Mouse (Mus musculus) heart, adult 8-10 months (tissue): Measurements from ENCODE around the gene Rpl36al. TPM values are rescaled to one million over a fixed set of nuclear protein-coding genes. Genes with fewer than 3 reads are reported as not detected.

Source experiments
- DNase-seq: peaks from one replicate; pipeline ENCODE4 v3.0.0; 2022; ENCODE audit warnings: low spot score
- total RNA-seq, 4 experiments: library from RNA; stranded (reverse); gene quantifications; 2 replicates each; pipeline ENCODE4 v1.2.4; 2022

Gene Rpl36al
- 100 to 1,000 TPM; 194 to 232 (median 216) TPM for total RNA-seq

GRCm38 (mm10) chr12:69183583-69184308 is at the start of gene Rpl36al, which contains the start of gene Mgat2:
TSS of gene Rpl36al (minus strand) at chr12:69184083.
TSS of gene Mgat2 (plus strand) at chr12:69184157.
- DNase-seq = peak; percentile 97

GRCm38 (mm10) chr12:69229251-69229650 is 45.4 kb upstream of the Rpl36al start:
- no peak for DNase-seq

GRCm38 (mm10) chr12:69227776-69228466 is 44.0 kb upstream of the Rpl36al start, which contains the start of gene Pole2:
TSS of gene Pole2 (minus strand) at chr12:69228195.
- peak; percentile 90 for DNase-seq

GRCm38 (mm10) chr12:69220613-69221277 is 36.9 kb upstream of the Rpl36al start:
- DNase-seq = no peak

GRCm38 (mm10) chr12:69216587-69216986 is 32.7 kb upstream of the Rpl36al start:
- DNase-seq = no peak

DNA sequence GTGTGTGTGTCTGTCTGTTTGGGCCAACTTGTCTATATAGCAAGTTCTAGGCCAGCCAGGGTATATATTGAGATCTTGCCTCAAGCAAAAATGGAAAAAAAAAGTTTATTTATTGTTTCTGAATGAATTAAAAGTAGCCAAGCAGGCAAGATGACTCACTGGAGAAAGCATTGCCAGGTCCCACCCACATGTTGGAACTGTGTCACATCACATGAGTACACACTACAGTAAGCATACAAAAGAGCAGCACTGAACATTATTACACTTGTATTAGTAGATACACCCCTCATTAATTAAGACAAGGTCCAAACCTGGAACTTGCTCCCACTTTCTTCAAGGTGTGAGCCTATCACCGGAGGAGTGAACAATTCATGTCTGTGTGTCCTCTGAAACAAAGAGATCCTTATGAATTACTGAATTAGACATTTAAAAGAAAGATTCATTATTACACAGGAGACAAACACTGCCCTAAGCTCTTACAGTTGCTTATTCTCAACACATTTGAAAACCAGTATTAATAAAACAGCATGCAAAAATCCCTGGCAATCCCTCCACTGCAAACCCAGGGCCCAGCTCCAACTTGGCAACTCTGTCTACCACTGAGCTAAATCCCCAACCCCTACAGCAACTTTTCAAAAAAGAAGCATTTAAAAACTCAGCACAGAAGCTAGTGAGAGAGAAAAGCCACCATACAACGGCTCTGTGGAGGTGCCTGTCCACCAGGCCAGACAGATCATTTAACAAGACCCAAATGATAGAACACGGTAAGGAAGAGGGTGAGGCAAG is 31.3 kb upstream of the Rpl36al start:
- DNase-seq = peak; percentile 74

- no peak for DNase-seq
Measured at GRCm38 (mm10) chr12:69214393-69214792, 30.5 kb upstream of the Rpl36al start.

GRCm38 (mm10) chr12:69213186-69213777 is 29.4 kb upstream of the Rpl36al start:
- DNase-seq = no peak

- no peak for DNase-seq
Measured at GRCm38 (mm10) chr12:69211057-69211456, 27.2 kb upstream of the Rpl36al start.

DNA sequence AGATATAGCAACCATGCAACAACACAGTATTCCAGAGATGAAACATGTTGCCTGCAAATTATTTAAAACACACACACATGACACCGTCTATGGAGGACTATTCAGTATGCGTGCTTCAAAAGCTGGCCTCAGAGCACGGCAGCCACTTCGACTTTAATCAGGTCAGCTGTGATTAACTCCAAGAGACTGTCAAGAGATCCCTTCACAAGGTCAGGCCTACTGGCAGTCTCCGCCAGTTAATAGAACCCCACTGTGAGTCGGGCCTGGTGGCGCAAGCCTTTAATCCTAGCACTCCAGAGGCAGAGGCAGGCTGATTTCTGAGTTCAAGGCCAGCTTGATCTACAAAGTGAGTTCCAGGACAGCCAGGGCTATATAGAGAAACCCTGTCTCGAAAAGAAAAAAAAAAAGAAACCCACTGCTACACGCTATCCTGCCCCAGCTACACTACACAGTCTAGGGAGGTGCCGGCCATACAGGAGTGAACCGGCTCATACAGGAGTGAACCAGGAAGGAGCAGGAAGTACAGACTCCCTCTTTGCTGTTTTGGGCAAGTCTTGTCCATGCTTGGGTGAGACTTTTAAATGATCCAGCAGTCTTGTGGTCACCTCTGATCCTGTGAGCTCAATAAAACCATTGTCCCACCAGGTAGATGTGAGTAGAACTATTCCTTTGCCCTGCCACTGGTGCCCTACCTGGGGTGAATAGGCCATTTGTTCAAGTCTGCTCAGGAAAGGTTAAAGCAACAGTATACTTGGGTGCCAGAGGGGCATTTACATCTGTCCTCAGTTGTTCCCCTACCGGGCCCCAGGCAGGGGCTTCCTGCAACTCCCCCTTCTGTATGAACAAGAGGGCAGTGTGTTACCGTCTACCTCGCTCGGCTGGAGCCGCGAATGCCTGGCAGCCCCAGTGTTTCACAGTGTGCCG is 26.4 kb upstream of the Rpl36al start:
- DNase-seq = no peak

- DNase-seq = no peak
Measured at GRCm38 (mm10) chr12:69208520-69208919, 24.6 kb upstream of the Rpl36al start.

DNA sequence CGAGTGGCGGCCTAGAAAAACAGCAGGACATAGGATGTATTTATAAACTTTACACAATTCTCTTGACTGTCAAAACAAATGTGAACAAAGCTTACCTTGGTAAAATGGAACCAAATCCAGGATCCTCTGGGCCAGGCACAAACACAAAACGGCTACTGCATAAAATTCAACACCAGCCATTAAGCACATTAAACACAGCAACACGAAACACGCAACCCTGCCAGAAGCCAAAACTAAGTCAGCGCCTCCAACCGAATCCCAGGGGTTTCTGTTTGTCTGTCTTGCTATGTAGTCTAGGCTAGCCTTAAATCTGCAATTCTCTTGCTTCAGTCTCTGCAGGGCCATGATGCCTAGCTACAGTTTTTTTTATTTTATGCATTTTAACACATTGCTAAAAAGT is 24.0 kb upstream of the Rpl36al start:
- no peak for DNase-seq

GRCm38 (mm10) chr12:69207396-69207795 is 23.5 kb upstream of the Rpl36al start:
- no peak for DNase-seq

DNA sequence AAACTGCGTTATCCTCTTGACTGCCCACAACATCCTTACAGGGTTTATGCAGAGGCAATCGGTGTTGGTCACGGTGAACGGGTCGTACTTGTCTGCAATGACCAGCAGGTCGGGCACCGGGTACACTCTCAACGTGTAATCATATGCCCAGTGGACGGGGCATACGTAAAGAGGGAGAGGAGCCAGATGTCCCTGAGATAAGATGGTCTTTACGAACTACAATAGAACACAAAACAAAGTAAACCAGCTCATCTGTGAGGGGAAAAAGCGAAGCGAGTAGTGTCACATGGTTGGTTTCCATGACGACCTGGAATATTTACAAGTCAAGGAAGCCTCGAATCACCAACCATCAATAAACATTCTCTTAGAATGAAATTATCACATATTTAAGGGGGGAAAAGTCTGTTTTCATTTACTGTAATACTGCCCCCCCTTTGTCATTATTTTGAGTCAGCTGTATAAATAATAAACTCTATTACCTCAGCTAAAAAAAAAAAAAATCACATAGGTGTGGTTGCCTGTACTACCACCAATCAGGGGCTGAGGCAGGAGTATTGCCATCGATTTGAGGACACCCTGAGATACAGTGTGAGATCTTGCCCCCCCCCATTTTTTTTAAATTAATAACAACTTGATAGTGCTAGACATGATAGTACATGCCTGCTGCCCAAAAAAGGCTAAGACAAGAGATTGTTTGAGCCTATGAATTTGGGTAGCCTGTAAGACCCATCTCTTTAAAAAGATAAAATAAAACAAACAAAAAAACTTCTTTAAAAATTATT is 20.4 kb upstream of the Rpl36al start, which contains the start of gene Gm49384:
Gm49384 (minus strand) TSS at position 216 of the 782 bp plus-strand sequence.
- no peak for DNase-seq

GRCm38 (mm10) chr12:69198985-69199384 is 15.1 kb upstream of the Rpl36al start:
- DNase-seq = no peak

DNA sequence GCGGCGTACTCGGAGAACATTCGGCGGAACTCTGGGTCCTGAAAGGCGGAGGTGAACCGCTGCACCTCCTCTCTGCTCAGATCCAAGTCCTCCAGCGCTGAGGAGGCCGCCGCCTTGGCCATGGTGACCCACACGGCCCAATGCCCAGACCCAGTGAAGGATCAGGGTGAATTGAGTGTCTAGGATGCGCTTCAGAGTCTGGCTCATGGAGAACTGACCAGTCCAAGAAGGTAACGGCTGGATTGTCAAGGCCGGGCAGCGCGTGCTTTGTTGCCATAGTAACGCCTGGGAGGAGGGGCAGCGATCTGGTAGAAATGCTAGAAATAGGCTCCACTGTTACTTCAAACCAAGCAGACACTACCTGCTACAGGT is 14.3 kb upstream of the Rpl36al start, which contains the start of gene Dnaaf2:
Dnaaf2 (minus strand) TSS at position 266 of the 372 bp plus-strand sequence.
- DNase-seq = peak; percentile 41

DNA sequence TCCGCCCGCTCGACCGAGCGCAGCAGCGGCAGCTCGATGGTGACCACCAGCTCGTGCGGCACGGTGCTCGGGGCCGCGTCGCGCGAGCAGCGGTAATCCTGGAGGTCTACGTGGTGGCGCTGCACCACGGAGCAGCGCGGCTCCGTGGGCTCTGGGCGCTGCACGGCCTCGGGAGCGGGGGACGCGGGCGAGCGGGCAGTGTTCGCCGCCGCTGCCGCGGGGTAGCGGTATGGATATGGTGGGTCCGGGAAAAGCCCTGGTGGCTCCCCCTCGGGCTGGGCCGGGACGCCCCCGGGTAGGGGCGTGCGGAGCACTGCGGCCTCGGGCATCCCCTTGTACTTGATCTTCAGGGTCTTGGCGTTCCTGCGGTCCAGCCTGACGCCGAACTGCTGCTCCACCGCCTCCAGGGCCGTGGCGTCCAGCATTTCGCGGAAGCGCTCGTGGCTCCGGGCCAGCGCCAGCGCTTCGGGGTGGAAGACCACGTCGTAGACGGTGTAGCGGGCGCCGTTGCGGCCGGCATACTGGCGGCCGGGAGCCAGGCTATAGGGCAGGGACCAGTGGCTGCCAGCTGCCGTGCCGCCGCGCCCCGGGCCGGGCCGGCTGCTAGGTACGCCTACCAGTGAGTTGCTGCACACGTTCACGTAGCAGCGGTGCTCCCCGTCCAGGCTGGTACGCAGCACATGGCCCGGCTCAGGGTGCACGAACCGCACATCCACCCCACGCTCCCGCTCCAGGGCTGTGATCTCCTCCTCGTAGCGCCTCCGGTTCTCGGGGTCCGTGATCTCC is 13.7 kb upstream of the Rpl36al start:
- DNase-seq = peak; percentile 50
